26 mouse cellular contexts compared by ENCODE assay signal in genomic region chr2:17409276-17409675, GRCm38 (mm10).
DNase-seq lines count a peak whose midpoint lies in the region; ATAC-seq and TF ChIP-seq lines count a peak whose summit lies in the region.
"Had no signal": no experiment of that assay in that cellular context is flagged by ENCODE, and none has a peak within 500 bp of the region (broad histone marks: within the 10 kb centered on the region; RNA-seq: fewer than 3 reads in every experiment).

No protein-coding gene starts in this region.

- H3K4me3 ChIP-seq in G1E (ENCODE audit: low read depth, low read length): no peak overlapping the region
- no peak overlapping the region for H3K4me3 ChIP-seq in intestine, embryonic 15.5 days (replicated peaks)
- H3K4me3 ChIP-seq in left cerebral cortex, adult 2 months: no peak overlapping the region
- H3K4me3 ChIP-seq: embryonic facial prominence, embryonic 13.5 days; embryonic facial prominence, embryonic 15.5 days; erythroblast, embryonic 14.5 days; forebrain, embryonic 10.5 days had no signal

- peaks cover 4% of the 10 kb centered on the region; the same call in 1 of the 2 replicates for H3K4me1 ChIP-seq in G1E (ENCODE audit: insufficient read depth, low read depth, low read length)
- H3K4me1 ChIP-seq in intestine, embryonic 15.5 days (replicated peaks): no peaks in the 10 kb centered on the region
- H3K4me1 ChIP-seq: embryonic facial prominence, embryonic 13.5 days; embryonic facial prominence, embryonic 15.5 days; forebrain, embryonic 10.5 days had no signal

- no peaks in the 10 kb centered on the region for H3K36me3 ChIP-seq in G1E (replicated peaks)
- no peaks in the 10 kb centered on the region for H3K36me3 ChIP-seq in intestine, embryonic 15.5 days
- H3K36me3 ChIP-seq: embryonic facial prominence, embryonic 13.5 days; embryonic facial prominence, embryonic 15.5 days; forebrain, embryonic 10.5 days had no signal

- no peak for TF ChIP-seq CTCF in G1E (IDR thresholded peaks at IDR 0.05; ENCODE audit: low read depth, low read length)
- no peak for TF ChIP-seq CTCF in left cerebral cortex, adult 2 months (IDR thresholded peaks at IDR 0.05)

- no peak overlapping the region for H3K9ac ChIP-seq in intestine, embryonic 15.5 days
- H3K9ac ChIP-seq: embryonic facial prominence, embryonic 13.5 days; embryonic facial prominence, embryonic 15.5 days had no signal

- DNase-seq in 416B (ENCODE audit: low read depth): peak; percentile 77
- DNase-seq in G1E (ENCODE audit: low spot score): no peak
- DNase-seq in c-Kit-positive CD71-negative TER-119-negative erythroid progenitor cells, embryonic 14.5 days (ENCODE audit: low read depth): peak; percentile 30
- no peak for DNase-seq in spleen, postnatal 10 days (ENCODE audit: low spot score in 2 of 2)
- DNase-seq in adrenal gland, adult 8-10 months: no peak
- DNase-seq in left cerebral cortex, adult 2 months (ENCODE audit: extremely low spot score in 1 of 2, low spot score in 2 of 2): no peak
- DNase-seq: adrenal gland, postnatal 10 days; adrenal gland, postnatal 25 days; cerebellum, adult 11-12 months; cerebellum, adult 2 months; cerebellum, adult 9-10 months; cerebellum, postnatal 10 days; cerebellum, postnatal 25 days; embryo, embryonic 11 days had no signal

- WGBS in intestine, embryonic 15.5 days: 81% methylated on average over 5 of the region's 5 CpGs

- no peaks in the 10 kb centered on the region for H3K27me3 ChIP-seq in G1E (ENCODE audit: insufficient read depth, low read length)
- H3K27me3 ChIP-seq in intestine, embryonic 15.5 days (replicated peaks): no peaks in the 10 kb centered on the region
- H3K27me3 ChIP-seq: CH12.LX; embryonic facial prominence, embryonic 13.5 days; embryonic facial prominence, embryonic 15.5 days; Patski had no signal

- no peak overlapping the region for H3K4me2 ChIP-seq in intestine, embryonic 15.5 days (replicated peaks)
- H3K4me2 ChIP-seq: embryonic facial prominence, embryonic 13.5 days; embryonic facial prominence, embryonic 15.5 days had no signal

- H3K9me3 ChIP-seq in G1E (replicated peaks): no peaks in the 10 kb centered on the region
- no peaks in the 10 kb centered on the region for H3K9me3 ChIP-seq in intestine, embryonic 15.5 days
- H3K9me3 ChIP-seq: embryonic facial prominence, embryonic 13.5 days; embryonic facial prominence, embryonic 15.5 days; forebrain, embryonic 10.5 days had no signal

- H3K27ac ChIP-seq in intestine, embryonic 15.5 days: no peak overlapping the region
- no peak overlapping the region for H3K27ac ChIP-seq in left cerebral cortex, adult 2 months
- H3K27ac ChIP-seq: embryonic facial prominence, embryonic 13.5 days; embryonic facial prominence, embryonic 15.5 days; forebrain, embryonic 10.5 days had no signal

- intact Hi-C loops in left cerebral cortex, adult 2 months (cut with DNase I): no loop called here

- peak; percentile 57 for ATAC-seq in G1E (ENCODE audit: extremely low read depth, insufficient number of reproducible peaks, low FRiP score, poor library complexity, severe bottlenecking)
- ATAC-seq in granulocyte monocyte progenitor cell, adult 5-6 weeks (replicated peaks; ENCODE audit: poor library complexity, severe bottlenecking): peak; percentile 44; the same call in 1 of the 2 replicates
- ATAC-seq in intestine, embryonic 15.5 days: no peak
- ATAC-seq: activated CD4-positive, CD25-positive, alpha-beta regulatory T cell, adult 4 months; CD4-positive, CD25-positive, alpha-beta regulatory T cell, adult 4 months; forebrain, embryonic 14.5 days; forebrain, embryonic 16.5 days; Patski had no signal

Comparison
In these comparisons a context has a peak if more than half of its experiments do, and no peak if none do; other contexts are left out.
1. DNase-seq: peak in 416B (single experiment) and c-Kit-positive CD71-negative TER-119-negative erythroid progenitor cells, embryonic 14.5 days (single experiment); none in G1E (single experiment), spleen, postnatal 10 days (0 of 2), adrenal gland, adult 8-10 months (single experiment) and left cerebral cortex, adult 2 months (0 of 2).